In the genomic region with DNA sequence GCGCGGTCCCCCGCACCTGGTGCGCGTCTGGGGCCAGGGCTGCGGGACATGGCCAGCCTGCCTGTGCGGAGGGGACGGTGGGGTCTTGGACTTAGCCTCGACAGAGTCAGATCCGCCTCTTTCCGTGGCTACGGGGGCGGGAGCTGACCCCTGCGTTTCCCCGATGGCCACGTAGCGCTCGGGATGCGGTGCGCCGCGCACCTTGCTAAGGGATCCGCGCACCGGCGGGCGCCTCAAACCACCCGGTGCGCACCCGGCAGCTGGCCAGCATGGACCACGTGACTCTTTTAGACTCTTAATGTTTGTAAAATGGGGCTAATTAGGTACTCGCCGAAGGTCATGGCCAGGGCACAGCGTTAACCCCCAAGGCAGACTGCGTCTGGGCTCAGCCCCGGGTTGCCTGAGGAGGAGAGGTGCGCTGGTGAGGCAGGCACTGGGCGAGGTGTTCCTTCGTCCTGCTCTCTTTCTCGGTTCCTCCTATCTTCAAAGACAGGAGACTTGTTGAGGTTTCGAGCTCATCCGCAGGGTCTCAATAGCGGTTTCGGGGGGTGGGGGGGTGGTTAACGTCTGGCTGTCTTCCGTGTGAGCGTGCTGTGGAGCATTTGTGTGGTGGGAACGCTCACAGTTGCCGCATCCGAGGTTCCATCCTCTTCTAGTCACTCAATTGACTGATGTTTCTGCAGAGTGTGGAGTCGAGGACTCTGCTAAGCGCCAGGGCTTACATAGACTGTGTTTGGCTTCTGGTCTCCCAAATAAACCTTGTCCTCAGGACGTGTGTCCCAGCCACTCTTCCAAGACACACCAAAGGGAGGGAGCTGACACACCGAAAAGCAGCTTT, we compare ENCODE assay signal across 8 mouse cellular contexts. TPM values are rescaled to one million over a fixed set of nuclear protein-coding genes. Genes with fewer than 3 reads are reported as not detected.
DNase-seq lines count a peak whose midpoint lies in the region; ATAC-seq lines count a peak whose summit lies in the region.

No protein-coding gene starts in this region.

- no peak overlapping the region for H3K27ac ChIP-seq in lung, embryonic 16.5 days (ENCODE audit: low read length)
- H3K27ac ChIP-seq in heart, embryonic 14.5 days (replicated peaks in 1 of 2; ENCODE audit: control insufficient read depth in 1 of 2, insufficient read depth in 1 of 2, low read depth in 2 of 2, low read length in 2 of 2) = no peak overlapping the region
- no peak overlapping the region for H3K27ac ChIP-seq in neural tube, embryonic 11.5 days (ENCODE audit: low read depth, low read length)

- peak overlapping the region; percentile 56 for H3K4me3 ChIP-seq in lung, embryonic 16.5 days (ENCODE audit: low read length)
- H3K4me3 ChIP-seq in heart, embryonic 14.5 days (ENCODE audit: control insufficient read depth in 1 of 2, insufficient read depth in 1 of 2, low read depth in 1 of 2, low read length in 2 of 2) = peak overlapping the region; percentile 43 to 57
- H3K4me3 ChIP-seq in neural tube, embryonic 11.5 days (ENCODE audit: low read depth, low read length) = peak overlapping the region; percentile 52

- no peaks in the 10 kb centered on the region for H3K36me3 ChIP-seq in lung, embryonic 16.5 days (ENCODE audit: control insufficient read depth, insufficient read depth, low read length)
- H3K36me3 ChIP-seq in heart, embryonic 14.5 days (ENCODE audit: control insufficient read depth, insufficient read depth, low read length) = no peaks in the 10 kb centered on the region
- no peaks in the 10 kb centered on the region for H3K36me3 ChIP-seq in neural tube, embryonic 11.5 days (ENCODE audit: control insufficient read depth, insufficient read depth, low read length)

- H3K9me3 ChIP-seq in lung, embryonic 16.5 days (ENCODE audit: control insufficient read depth, low read length) = peaks cover 7% of the 10 kb centered on the region; the same call in 1 of the 2 replicates
- peaks cover 5% of the 10 kb centered on the region for H3K9me3 ChIP-seq in heart, embryonic 14.5 days (ENCODE audit: control insufficient read depth, low read length)
- no peaks in the 10 kb centered on the region for H3K9me3 ChIP-seq in neural tube, embryonic 11.5 days (ENCODE audit: control insufficient read depth, low read length)

- H3K4me2 ChIP-seq in lung, embryonic 16.5 days (ENCODE audit: low read depth, low read length) = peak overlapping the region; percentile 94
- H3K4me2 ChIP-seq in heart, embryonic 14.5 days (ENCODE audit: low read length) = peak overlapping the region; percentile 92
- peak overlapping the region; percentile 89 for H3K4me2 ChIP-seq in neural tube, embryonic 11.5 days (ENCODE audit: low read depth)

- H3K9ac ChIP-seq in lung, embryonic 16.5 days (ENCODE audit: low read length) = peak overlapping the region; percentile 47; the same call in 1 of the 2 replicates
- H3K9ac ChIP-seq in heart, embryonic 14.5 days (ENCODE audit: low read length) = peak overlapping the region; percentile 55
- peak overlapping the region; percentile 45 for H3K9ac ChIP-seq in neural tube, embryonic 11.5 days (ENCODE audit: low read length)

- H3K27me3 ChIP-seq in lung, embryonic 16.5 days (ENCODE audit: control insufficient read depth, insufficient read depth, low read depth, low read length) = peaks cover 51% of the 10 kb centered on the region
- H3K27me3 ChIP-seq in heart, embryonic 14.5 days (ENCODE audit: control insufficient read depth, insufficient read depth, low read length) = peaks cover 57% of the 10 kb centered on the region
- peaks cover 53% of the 10 kb centered on the region for H3K27me3 ChIP-seq in neural tube, embryonic 11.5 days (ENCODE audit: control insufficient read depth, insufficient read depth, low read length)

- no peak for DNase-seq in lung, postnatal 10 days
- DNase-seq in embryo, embryonic 10 days (ENCODE audit: low spot score) = peak; percentile 17
- DNase-seq in left cerebral cortex, adult 9 months (ENCODE audit: low spot score in 2 of 2) = peak; percentile 30 to 36
- DNase-seq in neural tube, embryonic 11.5 days (ENCODE audit: low spot score) = peak; percentile 33
- no peak for DNase-seq in thymus, postnatal 14 days

- WGBS in lung, embryonic 16.5 days = 2% methylated on average over 54 of the region's 54 CpGs
- WGBS in heart, embryonic 14.5 days = 4% methylated on average over 53 of the region's 54 CpGs
- 2% methylated on average over 53 of the region's 54 CpGs for WGBS in neural tube, embryonic 11.5 days

- peaks cover 8% of the 10 kb centered on the region for H3K4me1 ChIP-seq in lung, embryonic 16.5 days (replicated peaks; ENCODE audit: control insufficient read depth, insufficient read depth, low read length)
- H3K4me1 ChIP-seq in heart, embryonic 14.5 days (ENCODE audit: control insufficient read depth in 2 of 2, insufficient read depth in 2 of 2, low read length in 2 of 2) = peaks cover 4 to 5% of the 10 kb centered on the region in 2 experiments; a peak in 3 of 4 replicates
- peaks cover 4% of the 10 kb centered on the region; the same call in 1 of the 2 replicates for H3K4me1 ChIP-seq in neural tube, embryonic 11.5 days (ENCODE audit: control insufficient read depth, insufficient read depth, low read length)

- ATAC-seq in lung, embryonic 16.5 days (ENCODE audit: low read depth) = no peak
- 0 out of 2 replicates have a peak, but pooled peaks have one; percentile 15 for ATAC-seq in heart, embryonic 14.5 days (ENCODE audit: insufficient number of reproducible peaks, insufficient read depth, low FRiP score, low read depth)
- peak; percentile 38 for ATAC-seq in neural tube, embryonic 11.5 days (ENCODE audit: insufficient read depth, low FRiP score, low TSS enrichment)
- no peak for ATAC-seq in monocyte, adult 5-6 weeks (replicated peaks; ENCODE audit: insufficient number of reproducible peaks, low FRiP score, low TSS enrichment, poor library complexity, severe bottlenecking)

RNA-seq across cellular contexts. Expression of gene Myrip, which starts 3.2 kb away (rescaled TPM):
- 0.24 and 0.29 TPM in 2 replicates for polyA plus RNA-seq in lung, embryonic 16.5 days (2015; fragmentation: Nextera tagmentation; extraction: Ambion mirVana)
- polyA plus RNA-seq in heart, embryonic 14.5 days (2014; fragmentation: Nextera tagmentation; extraction: Ambion mirVana) = 0.39 and 0.46 TPM in 2 replicates
- 0.88 and 1.4 TPM in 2 replicates for polyA plus RNA-seq in neural tube, embryonic 11.5 days (2014; fragmentation: Nextera tagmentation; extraction: Ambion mirVana)
- total RNA-seq in monocyte, adult 5-6 weeks (2017) = not detected in 3 replicates

Comparison
In these comparisons a context has a peak if more than half of its experiments do, and no peak if none do; other contexts are left out.
1. ATAC-seq: peak in heart, embryonic 14.5 days (single experiment) and neural tube, embryonic 11.5 days (single experiment); none in lung, embryonic 16.5 days (single experiment) and monocyte, adult 5-6 weeks (single experiment).
2. DNase-seq: peak in embryo, embryonic 10 days (single experiment), left cerebral cortex, adult 9 months (2 of 2) and neural tube, embryonic 11.5 days (single experiment); none in lung, postnatal 10 days (single experiment) and thymus, postnatal 14 days (single experiment).
3. Peak in every context shown above with its lines, with median percentiles within 50 percentile points of each other: H3K4me2 ChIP-seq, H3K4me3 ChIP-seq and H3K9ac ChIP-seq.